Mouse (Mus musculus) intestine, embryonic 14.5 days (tissue): ENCODE measurements around the gene Morn1. TPM values are rescaled to one million over a fixed set of nuclear protein-coding genes. Genes with fewer than 3 reads are reported as not detected.
A peak's percentile ranks its signal among the peaks of the same experiment; 100 is the strongest.

Experiments
- ATAC-seq: fragments of 200-750 bp; cut with Nextera tagmentation; replicated peaks from 2 replicates; pipeline ENCODE4 v1.8.0; 2017; ENCODE audit warnings: low read depth, moderate number of reproducible peaks, moderate TSS enrichment, moderate library complexity; ENCODE audit not compliant: low FRiP score, low TSS enrichment
- DNase-seq: peaks from one replicate; pipeline ENCODE4 v3.0.0-alpha.2; 2018; ENCODE audit warnings: low spot score
- H3K27ac ChIP-seq: fragments of 300-500 bp; sonication (generic); 2 replicates; pipeline ENCODE4 v1.5.1; 2014; ENCODE audit warnings: low read depth, mild to moderate bottlenecking, control low read depth
- H3K27me3 ChIP-seq: fragments of 300-500 bp; sonication (generic); replicated peaks from 2 replicates; pipeline ENCODE4 v1.6.1; 2014; ENCODE audit warnings: low read length, control low read depth; ENCODE audit not compliant: control insufficient read depth, insufficient read depth
- H3K36me3 ChIP-seq: fragments of 300-500 bp; sonication (generic); 2 replicates; pipeline ENCODE4 v1.6.1; 2014; ENCODE audit warnings: low read length, control low read depth; ENCODE audit not compliant: control insufficient read depth, insufficient read depth
- H3K4me1 ChIP-seq: fragments of 300-500 bp; sonication (generic); replicated peaks from 2 replicates; pipeline ENCODE4 v1.6.1; 2014; ENCODE audit warnings: low read length, control low read depth, mixed read lengths; ENCODE audit not compliant: control insufficient read depth, insufficient read depth
- H3K4me2 ChIP-seq: fragments of 300-500 bp; sonication (generic); 2 replicates; pipeline ENCODE4 v1.6.1; 2014; ENCODE audit warnings: low read length
- H3K4me3 ChIP-seq: fragments of 300-500 bp; sonication (generic); 2 replicates; pipeline ENCODE4 v1.5.1; 2014; ENCODE audit warnings: low read depth, low read length, control low read depth, mixed read lengths
- H3K9ac ChIP-seq: fragments of 300-500 bp; sonication (generic); 2 replicates; pipeline ENCODE4 v1.6.1; 2014; ENCODE audit warnings: mild to moderate bottlenecking, low read length
- H3K9me3 ChIP-seq: fragments of 300-500 bp; sonication (generic); 2 replicates; pipeline ENCODE4 v1.6.1; 2016; ENCODE audit warnings: low read length, control low read depth; ENCODE audit not compliant: control insufficient read depth
- WGBS: fragments of 180-500 bp; shearing (Covaris S2); extraction: QIAGEN DNeasy Blood & Tissue Kit; methylation state at CpG from one replicate; pipeline ENCODE4 v1.1.7; 2014; 5-methylcytosine and 5-hydroxymethylcytosine counted together
- polyA plus RNA-seq: library from polyadenylated mRNA; unstranded; fragments of >200 nt; fragmentation: Nextera tagmentation; extraction: Ambion mirVana; gene quantifications from 2 replicates; pipeline ENCODE4 v1.2.1, GENCODE M21; 2014

The Morn1 gene
- 3.8 and 5.5 TPM in 2 replicates for polyA plus RNA-seq

DNA sequence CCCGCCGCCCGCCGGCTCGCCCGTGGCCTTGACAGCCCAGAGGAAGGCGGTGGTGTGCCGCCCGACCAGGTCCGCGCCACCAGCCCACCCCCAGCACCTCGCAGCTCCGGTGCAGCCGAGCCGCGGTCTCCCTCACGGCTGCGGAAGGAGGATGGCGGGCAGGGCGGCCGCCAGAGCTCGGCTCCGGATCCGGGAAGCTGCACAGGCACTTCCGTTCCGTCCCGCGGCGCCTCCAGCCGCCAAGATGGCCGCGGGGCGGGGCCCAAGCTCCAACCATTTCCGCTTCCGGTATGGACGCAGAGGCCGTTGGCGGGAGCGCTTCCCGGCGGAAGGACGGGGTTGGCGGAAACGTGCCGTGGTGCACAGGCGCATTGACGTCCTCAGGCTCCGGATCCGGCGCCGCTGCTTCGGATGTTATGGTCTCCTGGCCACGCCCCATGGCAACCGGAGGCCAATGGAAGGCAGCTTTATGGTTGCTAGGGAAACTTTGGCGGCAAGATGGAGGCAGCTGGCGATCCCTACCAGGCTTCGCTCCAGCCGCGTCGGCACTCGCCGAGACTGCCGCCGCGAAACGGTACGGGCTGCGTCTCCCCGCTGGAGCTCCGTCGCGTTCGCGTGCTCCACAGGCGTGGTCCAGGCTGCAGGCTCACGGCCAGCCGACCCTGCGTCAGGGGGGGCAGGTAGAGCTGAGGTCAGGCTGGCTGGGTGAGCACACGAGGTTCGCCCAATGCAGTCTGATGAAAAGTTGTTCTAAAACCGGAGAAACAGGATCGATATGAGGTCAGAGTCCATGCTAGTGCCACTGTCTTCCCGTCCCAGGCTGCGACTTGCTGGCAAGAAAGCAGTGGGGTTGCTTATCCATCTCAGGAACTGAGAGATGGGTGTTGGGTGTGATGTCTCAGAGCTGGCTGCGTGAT, at the start of gene Morn1, which contains the start of gene Rer1:
Morn1 (plus strand) TSS at position 470 of the 917 bp plus-strand sequence.
Rer1 (minus strand) TSS at position 275 of the 917 bp plus-strand sequence.
- Histone ChIP-seq H3K4me3 (peak within 1 kb of the TSS; percentile 99), H3K36me3 (peaks cover 26% of the 10 kb centered on the region), H3K4me2 (peak within 1 kb of the TSS; percentile 95), H3K9ac (peak within 1 kb of the TSS; percentile 71), H3K4me1 (peaks cover 21% of the 10 kb centered on the region), H3K9me3 (no peaks in the 10 kb centered on the region), H3K27me3 (no peaks in the 10 kb centered on the region), H3K27ac (peak within 1 kb of the TSS; percentile 83)
- DNase-seq (peak; percentile 100), ATAC-seq (peak; percentile 95)
- under 1% methylated on average over 85 of the region's 85 CpGs for WGBS

DNA sequence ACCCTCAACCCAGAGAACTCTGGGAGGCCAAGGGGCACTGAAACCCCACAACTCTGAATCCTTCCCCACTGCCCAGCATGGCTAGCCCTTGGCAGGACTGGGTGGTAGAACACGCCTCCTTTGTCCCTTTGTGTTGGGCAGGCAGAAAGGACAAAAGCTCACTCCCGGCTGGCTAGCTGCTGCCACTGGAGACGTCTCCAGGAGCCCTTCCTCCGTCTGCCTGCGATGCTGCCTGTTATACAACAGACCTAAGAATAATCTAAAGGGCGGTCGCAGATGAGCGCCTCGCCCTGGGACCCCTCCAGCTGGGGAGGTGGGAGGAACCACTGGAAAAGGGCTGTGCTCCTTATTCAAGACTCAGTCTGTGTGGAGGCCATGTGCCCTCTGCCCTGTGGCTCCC, 46.2 kb upstream of the Morn1 start:
- Histone ChIP-seq H3K27me3 (peaks cover 38% of the 10 kb centered on the region), H3K4me2 (no peak overlapping the region), H3K9ac (no peak overlapping the region), H3K36me3 (no peaks in the 10 kb centered on the region), H3K4me1 (no peaks in the 10 kb centered on the region), H3K9me3 (no peaks in the 10 kb centered on the region), H3K27ac (no peak overlapping the region), H3K4me3 (no peak overlapping the region)
- ATAC-seq: no peak
- no peak for DNase-seq
- 55% methylated on average over 9 of the region's 9 CpGs for WGBS

DNA sequence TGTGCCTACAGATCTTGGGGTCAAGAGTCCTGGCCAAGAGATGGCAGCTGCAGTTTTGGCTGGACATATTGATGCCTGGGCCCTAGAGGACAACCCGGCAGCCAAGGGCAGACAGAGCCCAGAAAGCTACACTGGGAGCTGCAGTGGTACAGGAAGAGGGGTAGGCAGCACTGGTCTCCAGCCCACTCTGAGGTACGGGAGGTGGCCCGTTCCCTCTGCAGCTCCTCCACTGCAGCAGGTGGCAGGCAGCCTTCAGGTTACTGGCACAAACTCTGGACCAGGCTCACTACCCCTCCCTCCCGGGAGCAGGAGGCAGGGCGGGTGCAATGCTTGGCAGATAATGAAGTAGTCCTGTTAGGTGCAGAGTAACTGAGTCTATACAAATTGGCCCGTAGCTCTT, 45.7 kb upstream of the Morn1 start:
- no peaks in the 10 kb centered on the region for H3K4me1 ChIP-seq
- H3K27ac ChIP-seq: no peak overlapping the region
- H3K4me3 ChIP-seq: no peak overlapping the region
- ATAC-seq (no peak), DNase-seq (no peak)
- WGBS: 70% methylated on average over 6 of the region's 6 CpGs
- no peak overlapping the region for H3K9ac ChIP-seq
- H3K4me2 ChIP-seq: no peak overlapping the region
- H3K36me3 ChIP-seq: no peaks in the 10 kb centered on the region
- peaks cover 43% of the 10 kb centered on the region for H3K27me3 ChIP-seq
- no peaks in the 10 kb centered on the region for H3K9me3 ChIP-seq

DNA sequence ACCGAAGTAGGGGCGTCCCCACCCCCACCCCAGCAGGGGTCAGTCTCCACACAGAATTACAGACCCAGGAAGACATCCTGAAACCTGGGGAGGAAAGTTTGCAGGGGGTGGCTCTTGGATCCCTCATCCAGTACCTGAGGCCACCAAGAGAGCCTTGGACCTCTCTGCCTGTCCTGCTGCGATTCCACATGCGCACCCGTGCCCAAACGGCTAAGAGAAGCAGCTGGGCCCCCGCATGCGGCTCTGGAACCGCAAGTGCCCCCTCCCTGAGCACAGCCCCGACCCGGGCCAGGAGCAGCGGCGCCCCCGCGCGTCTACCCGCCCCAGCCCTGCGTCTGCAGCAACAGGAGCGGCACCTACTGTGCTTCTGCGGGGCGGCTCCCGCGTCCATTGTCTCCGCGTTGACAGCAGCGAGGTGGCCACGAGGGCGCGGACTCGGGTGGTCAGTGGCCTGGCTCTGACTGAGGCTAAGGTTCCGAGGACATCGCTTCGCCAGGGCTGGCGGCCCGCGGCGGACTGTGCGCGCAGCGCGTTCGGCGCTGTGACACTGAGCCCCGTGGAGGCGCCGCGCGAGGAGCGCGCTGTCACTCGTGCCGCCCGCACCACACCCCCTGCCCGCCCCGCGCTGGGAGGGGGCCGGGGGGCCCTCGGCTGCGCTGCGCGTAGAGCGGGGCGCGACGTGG, 43.6 kb upstream of the Morn1 start:
- peaks cover 44% of the 10 kb centered on the region for H3K27me3 ChIP-seq
- no peaks in the 10 kb centered on the region for H3K36me3 ChIP-seq
- H3K27ac ChIP-seq: no peak overlapping the region
- no peaks in the 10 kb centered on the region for H3K4me1 ChIP-seq
- ATAC-seq (no peak), DNase-seq (no peak)
- H3K4me2 ChIP-seq: peak overlapping the region; percentile 51
- H3K4me3 ChIP-seq: peak overlapping the region; percentile 22
- no peak overlapping the region for H3K9ac ChIP-seq
- 6% methylated on average over 40 of the region's 65 CpGs for WGBS
- H3K9me3 ChIP-seq: no peaks in the 10 kb centered on the region

DNA sequence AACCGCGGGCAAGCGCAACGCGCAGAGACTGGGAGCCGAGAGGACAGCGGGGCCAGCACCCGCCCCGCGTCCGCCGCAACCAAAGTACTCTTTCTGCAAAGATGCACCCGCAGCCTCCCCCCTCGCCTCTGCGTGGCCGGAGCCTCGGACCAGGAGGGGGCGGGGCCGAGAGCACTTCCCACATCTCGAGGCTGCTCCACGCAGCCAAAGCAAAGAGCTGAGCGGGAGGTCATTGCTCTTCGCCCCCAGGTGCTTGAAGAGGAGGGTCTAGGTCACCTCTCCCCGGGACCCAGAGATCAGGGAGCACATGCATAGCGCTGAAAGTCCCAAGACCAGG, 43.1 kb upstream of the Morn1 start:
- ATAC-seq (no peak), DNase-seq (no peak)
- WGBS: 3% methylated on average over 20 of the region's 25 CpGs
- H3K4me3 ChIP-seq: peak overlapping the region; percentile 22
- no peaks in the 10 kb centered on the region for H3K36me3 ChIP-seq
- peaks cover 44% of the 10 kb centered on the region for H3K27me3 ChIP-seq
- no peak overlapping the region for H3K9ac ChIP-seq
- H3K27ac ChIP-seq: no peak overlapping the region
- no peaks in the 10 kb centered on the region for H3K4me1 ChIP-seq
- no peaks in the 10 kb centered on the region for H3K9me3 ChIP-seq
- H3K4me2 ChIP-seq: peak overlapping the region; percentile 51

DNA sequence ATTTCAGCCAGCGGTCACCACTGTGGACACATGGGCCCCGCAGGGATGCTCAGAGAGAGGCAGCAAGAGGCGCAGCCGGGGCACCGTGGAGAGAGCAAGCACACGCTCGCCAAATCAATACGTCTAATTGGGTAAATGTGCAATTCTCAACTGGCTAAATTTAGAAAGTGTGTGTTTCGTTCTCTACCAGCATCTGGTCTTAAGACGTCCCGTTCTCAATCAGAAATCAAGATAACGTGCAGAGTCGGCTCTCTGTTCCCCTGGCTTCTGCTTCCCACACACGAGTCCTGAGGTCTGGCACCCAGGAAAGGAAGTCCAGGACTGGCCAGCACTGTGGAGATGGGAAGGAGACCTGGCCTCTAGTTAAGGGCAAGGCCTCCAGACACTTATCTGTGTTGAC, 39.7 kb upstream of the Morn1 start:
- 85% methylated on average over 14 of the region's 14 CpGs for WGBS
- Histone ChIP-seq H3K4me1 (no peaks in the 10 kb centered on the region), H3K4me2 (no peak overlapping the region), H3K36me3 (no peaks in the 10 kb centered on the region), H3K4me3 (no peak overlapping the region), H3K27me3 (peaks cover 41% of the 10 kb centered on the region), H3K27ac (no peak overlapping the region), H3K9ac (no peak overlapping the region), H3K9me3 (no peaks in the 10 kb centered on the region)
- DNase-seq: no peak
- no peak for ATAC-seq

DNA sequence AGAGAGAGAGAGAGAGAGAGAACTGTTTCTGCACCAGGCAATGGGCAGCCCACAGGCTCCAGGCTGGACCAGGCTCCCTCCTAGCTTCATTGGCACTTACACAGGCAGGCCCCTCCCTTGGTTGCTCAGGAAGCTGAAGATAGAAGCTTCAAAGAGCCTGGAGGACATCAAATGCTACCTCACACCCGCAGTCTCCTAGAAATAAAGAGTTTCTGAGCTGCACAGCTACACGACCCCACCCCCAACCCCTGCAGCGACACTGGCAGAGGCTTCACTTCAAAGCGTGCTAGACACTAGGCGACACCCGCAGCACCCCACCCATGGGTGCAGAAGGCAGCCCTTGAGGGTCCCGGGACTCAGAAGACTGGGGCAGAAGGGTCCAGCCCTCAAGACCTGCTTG, 36.3 kb upstream of the Morn1 start:
- no peaks in the 10 kb centered on the region for H3K36me3 ChIP-seq
- H3K4me2 ChIP-seq: no peak overlapping the region
- no peak overlapping the region for H3K27ac ChIP-seq
- ATAC-seq: no peak
- 67% methylated on average over 7 of the region's 7 CpGs for WGBS
- H3K9me3 ChIP-seq: no peaks in the 10 kb centered on the region
- no peak overlapping the region for H3K9ac ChIP-seq
- no peak for DNase-seq
- H3K4me1 ChIP-seq: no peaks in the 10 kb centered on the region
- peaks cover 6% of the 10 kb centered on the region; the same call in 1 of the 2 replicates for H3K27me3 ChIP-seq
- H3K4me3 ChIP-seq: no peak overlapping the region

DNA sequence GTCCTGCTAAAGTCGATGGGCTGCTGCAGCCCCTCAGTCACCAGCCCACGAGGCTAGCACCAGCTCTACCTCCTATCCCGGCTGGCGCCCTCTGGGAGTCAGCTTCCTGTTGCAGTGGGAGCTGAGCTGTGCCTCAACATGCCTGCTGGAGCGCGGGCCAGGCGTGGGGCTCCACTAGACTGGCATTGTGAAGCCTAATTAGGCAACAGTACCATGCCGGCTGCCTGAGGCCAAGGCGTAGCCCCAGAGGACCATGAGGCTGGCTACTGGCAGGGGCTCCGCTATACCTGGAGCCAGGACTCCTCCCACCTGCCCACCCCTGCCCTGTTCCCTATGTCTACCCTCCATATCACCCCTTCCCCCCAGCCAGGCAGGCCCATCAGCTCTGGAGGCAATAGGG, 29.7 kb upstream of the Morn1 start, which contains the start of gene Plch2:
Plch2 (minus strand) TSS at position 61 of the 400 bp plus-strand sequence.
- no peak for ATAC-seq
- no peak within 1 kb of the TSS for H3K4me2 ChIP-seq

More for the DNA sequence above, 29.7 kb upstream of the Morn1 start, which contains the start of gene Plch2:
- WGBS: 70% methylated on average over 10 of the region's 10 CpGs
- no peak within 1 kb of the TSS for H3K27ac ChIP-seq
- H3K4me3 ChIP-seq: no peak within 1 kb of the TSS
- no peaks in the 10 kb centered on the region for H3K9me3 ChIP-seq
- no peak within 1 kb of the TSS for H3K9ac ChIP-seq
- DNase-seq: no peak
- no peaks in the 10 kb centered on the region for H3K36me3 ChIP-seq
- no peaks in the 10 kb centered on the region for H3K27me3 ChIP-seq
- H3K4me1 ChIP-seq: 0 out of 2 replicates have a peak, but pooled peaks cover 5% of the 10 kb centered on the region
